Mouse (Mus musculus): Measurements from ENCODE around the gene Hmga2.
A peak's percentile ranks its signal among the peaks of the same experiment; 100 is the strongest.

The Hmga2 gene

GRCm38 (mm10) chr10:120472606-120473005, 3.7 kb downstream of the Hmga2 start:
- DNase-seq: no peak

DNA sequence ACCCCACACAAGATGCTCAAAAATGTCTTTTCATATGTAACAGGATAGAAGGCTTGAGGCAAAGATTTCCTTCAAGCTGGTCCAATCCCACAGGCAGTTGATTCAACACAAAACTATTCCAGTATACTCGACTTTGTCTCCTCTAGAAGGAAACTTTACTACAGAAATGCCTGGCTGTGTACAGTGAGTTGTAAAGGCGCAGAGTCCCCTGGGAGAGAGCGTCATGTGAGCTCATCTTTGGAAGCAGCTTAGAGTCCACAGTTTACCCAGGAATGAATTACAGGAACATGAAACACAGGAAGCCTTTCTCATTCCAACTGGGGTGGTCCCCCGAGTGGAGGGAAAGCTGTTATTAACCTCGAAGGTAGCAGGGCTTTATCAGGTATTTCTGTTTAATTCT, 11.1 kb downstream of the Hmga2 start:
- DNase-seq: no peak

DNA sequence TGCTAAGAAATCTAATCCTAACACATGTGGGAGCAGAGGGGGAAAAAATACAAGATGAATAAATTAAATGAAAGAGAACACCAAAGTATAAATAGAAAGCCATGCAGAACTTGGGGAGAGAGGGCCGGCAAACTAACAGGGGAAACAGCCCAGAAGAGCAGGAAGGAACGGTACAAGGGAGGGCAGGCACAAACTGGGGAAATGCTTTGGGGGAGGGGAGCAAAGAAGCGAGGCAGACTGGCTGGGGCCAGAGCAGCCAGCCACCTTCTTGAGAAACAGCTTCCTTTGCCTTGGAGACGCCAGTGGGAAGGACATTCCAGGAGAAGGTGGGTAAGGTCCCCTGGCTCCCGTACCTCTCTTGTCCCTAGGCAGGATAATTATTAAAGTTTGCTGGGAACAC, 14.5 kb downstream of the Hmga2 start:
- no peak for DNase-seq

- DNase-seq: no peak
Measured at GRCm38 (mm10) chr10:120461301-120461700, 15.0 kb downstream of the Hmga2 start.

GRCm38 (mm10) chr10:120458866-120459265, 17.4 kb downstream of the Hmga2 start:
- no peak for DNase-seq

GRCm38 (mm10) chr10:120449661-120450284, 26.5 kb downstream of the Hmga2 start:
- no peak for DNase-seq

- DNase-seq: no peak
Measured at GRCm38 (mm10) chr10:120446799-120447198, 29.5 kb downstream of the Hmga2 start.

- DNase-seq: no peak
Measured at GRCm38 (mm10) chr10:120446206-120446605, 30.1 kb downstream of the Hmga2 start.

DNA sequence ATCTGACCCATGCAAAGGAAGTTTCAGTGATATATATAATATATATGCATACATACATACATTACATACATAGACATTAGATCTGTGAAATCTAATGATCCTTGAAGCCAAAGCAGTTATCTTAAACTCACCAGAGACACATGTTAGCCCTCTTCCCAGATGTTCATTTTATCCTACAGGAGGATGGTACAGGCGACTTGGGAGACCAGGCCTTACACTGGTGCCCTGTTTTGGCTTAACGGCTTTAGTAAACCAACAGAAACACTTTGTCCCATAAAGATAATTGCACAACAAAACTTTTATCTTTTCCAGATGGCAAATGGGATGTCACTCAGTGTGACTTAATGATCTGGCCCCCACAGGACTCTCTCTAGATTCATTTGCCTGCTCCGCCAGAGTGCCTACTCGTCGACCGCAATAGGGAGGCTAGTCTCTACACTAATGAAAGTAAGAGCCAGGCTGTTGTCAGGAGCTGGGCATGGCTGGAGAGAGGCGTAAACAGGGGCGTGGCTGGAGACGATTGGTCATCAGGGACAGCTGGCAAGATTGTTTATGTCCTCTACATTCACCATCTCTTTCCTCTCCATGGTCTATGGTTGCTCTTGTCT, 31.7 kb downstream of the Hmga2 start:
- no peak for DNase-seq

DNA sequence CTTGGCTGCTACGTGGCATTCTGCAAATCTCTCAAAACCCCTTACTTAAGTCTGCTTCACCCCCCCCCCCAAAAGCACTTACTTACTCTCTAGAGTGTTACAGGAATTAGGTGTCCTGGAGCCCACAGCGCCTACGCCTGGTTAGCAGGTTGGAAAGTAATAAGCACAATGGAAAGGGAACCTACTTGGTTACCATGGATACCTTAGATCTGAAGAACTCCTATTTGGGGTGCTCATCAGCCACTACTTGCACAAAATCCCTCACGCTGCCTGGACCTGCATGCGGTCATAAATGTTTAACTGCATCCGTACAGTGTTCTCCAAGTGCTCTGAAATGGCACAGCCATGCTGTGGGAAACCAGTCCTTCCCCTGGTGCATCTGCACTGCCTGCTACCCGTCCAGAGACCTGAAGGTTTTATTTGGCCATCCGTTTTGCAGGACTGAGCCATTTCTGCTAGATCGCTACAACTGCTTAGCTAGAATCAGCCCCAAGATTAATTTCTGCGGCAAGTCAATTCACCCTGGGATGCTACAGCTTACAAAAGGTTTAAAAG, 32.4 kb downstream of the Hmga2 start:
- no peak for DNase-seq

DNA sequence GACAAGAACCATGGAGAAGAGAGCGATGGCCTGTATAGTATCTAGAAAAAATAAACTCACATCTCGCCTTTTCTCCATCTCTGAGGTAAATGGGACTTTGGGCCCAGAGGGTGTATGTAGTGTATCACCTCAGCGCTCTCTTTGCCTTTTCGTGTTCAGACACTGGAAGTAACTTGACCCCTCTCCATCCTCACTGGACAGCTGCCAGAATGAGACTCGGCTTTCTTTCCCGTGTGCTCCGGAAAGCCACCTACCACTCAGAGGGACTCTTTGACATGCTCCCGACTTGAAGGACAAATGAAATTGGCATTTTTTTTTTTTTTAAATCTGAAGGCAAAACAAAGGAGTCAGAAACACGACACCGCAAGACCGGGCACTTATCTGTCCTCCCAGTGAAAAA, 35.0 kb downstream of the Hmga2 start:
- DNase-seq: no peak

DNA sequence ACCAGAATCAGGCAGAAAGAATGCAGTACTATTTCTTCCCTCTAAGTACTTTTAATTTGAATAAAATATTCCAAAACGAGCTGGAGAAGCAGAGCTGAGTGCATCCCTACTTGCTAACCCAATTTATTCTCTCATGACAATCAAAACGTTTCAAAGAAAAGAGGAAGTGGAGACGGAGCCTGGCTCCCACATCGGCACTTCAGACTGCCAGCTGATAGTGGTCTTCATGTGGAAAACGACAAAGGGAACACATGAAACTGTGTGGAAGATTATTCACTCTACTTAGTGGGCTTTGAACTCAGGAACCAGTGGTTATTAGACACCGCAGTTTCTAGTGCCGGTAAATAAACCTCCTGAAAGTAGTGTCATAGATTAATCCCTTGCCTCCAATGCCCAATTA, 41.8 kb downstream of the Hmga2 start:
- no peak for DNase-seq

DNA sequence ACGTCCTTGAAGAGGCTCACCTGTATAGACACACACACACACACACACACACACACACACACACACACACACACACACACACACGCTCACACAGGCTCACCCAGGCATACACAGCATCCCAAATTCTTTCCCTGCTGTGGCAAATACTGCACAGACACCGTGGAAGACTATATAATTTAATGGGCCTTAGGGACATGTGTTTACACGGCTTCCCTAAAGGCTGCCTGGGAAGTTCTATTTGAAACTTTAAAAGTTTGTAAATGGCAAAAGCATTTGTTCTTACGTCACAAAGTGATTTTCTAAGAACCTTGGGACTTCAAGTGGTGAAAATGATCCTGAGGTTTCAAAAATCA, 42.8 kb downstream of the Hmga2 start:
- no peak for DNase-seq

DNA sequence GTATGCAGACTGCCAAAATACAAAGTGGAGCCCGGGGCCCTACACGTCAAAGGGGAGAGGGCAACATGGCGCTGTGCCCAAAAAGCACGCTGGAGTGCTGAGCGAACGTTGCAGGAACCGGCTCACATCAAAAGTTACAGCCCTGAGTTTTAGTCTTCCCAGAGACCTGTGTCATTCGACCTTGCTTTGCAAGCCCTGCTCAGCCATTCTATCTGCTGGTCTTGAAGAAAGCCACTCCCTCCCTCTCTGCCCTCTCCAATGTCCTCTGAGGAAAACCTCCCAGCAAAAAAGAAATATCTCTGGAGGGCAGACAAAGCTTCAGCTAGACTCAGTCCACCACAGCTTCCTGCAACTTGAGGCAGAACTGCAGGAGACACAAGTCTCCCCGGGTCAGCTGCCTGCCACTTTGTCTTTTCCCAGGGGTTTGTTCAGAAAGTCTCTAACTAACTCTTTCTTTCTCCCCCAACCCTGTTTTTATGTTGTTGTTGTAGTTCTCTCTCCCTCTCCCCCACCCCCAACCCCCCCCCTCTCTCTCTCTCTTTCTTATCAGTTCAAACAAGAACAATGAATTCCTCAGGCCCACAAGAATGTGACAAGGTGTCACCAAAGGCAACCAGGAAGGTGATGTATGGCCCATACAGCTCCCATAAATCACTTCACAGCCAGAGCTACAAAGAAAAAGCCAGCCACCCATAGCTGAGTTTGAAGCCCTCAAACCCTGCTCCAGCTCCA, 43.4 kb downstream of the Hmga2 start:
- no peak for DNase-seq

- no peak for DNase-seq
Measured at GRCm38 (mm10) chr10:120432081-120432480, 44.2 kb downstream of the Hmga2 start.

DNA sequence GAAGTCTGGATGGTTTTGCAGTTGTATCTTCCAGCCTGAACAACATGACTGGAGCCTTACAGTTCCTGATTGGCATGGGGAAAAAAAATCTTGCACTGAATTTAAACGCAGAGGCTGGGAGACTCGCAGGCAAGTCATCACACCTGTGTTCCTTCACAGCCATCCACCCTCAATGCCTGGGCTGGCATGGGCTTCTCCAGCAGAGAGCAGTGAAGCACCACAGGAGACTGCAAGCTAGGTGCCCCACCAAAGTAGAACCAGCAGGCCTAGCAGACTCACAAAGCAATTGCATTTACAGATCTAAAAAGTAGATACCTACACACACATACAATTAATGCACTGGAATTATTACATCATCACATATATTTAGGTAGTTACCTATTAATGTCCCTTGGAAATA, 44.8 kb downstream of the Hmga2 start:
- peak; percentile 8 for DNase-seq

GRCm38 (mm10) chr10:120430422-120430821, 45.8 kb downstream of the Hmga2 start:
- DNase-seq: no peak

DNA sequence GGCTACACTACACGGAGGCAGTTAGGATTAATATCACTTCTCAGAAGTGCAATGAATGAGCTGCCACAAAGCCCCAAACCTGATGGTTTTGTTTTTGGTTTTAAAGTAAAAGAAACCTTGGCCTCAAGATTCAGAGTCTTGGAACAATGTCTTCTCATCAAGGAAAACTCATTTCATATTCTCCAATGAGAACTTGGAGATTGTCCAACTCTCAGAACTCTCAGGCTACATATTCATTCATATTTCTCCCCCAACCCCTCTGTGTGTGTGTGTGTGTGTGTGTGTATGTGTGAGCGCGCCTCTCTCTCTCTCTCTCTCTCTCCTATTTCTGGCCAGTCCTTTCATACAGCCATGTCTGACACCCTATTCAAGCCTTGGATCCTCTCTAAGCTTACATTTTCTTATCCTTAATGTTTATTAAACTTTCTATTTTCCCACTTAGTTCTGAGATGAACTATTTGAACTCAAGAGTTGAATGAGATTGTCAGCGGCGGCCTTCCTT, 46.5 kb downstream of the Hmga2 start:
- DNase-seq: no peak

DNA sequence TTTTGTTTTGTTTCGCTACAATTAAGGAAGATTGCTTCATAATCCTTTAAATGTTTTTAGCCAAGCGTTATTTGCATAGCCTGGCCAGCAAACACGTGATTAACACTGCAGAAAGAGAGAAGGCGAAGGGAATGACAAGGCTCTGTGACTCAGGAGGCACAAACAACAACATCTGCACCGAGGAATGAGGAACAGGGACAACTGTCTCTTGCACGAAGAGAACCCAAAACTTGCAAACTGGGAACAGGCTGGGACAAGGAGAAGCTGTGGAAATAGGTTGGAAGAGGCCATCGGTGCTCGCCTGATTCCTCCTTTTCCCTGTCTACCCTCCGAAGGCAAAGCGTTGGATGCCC, 47.1 kb downstream of the Hmga2 start:
- no peak for DNase-seq

DNA sequence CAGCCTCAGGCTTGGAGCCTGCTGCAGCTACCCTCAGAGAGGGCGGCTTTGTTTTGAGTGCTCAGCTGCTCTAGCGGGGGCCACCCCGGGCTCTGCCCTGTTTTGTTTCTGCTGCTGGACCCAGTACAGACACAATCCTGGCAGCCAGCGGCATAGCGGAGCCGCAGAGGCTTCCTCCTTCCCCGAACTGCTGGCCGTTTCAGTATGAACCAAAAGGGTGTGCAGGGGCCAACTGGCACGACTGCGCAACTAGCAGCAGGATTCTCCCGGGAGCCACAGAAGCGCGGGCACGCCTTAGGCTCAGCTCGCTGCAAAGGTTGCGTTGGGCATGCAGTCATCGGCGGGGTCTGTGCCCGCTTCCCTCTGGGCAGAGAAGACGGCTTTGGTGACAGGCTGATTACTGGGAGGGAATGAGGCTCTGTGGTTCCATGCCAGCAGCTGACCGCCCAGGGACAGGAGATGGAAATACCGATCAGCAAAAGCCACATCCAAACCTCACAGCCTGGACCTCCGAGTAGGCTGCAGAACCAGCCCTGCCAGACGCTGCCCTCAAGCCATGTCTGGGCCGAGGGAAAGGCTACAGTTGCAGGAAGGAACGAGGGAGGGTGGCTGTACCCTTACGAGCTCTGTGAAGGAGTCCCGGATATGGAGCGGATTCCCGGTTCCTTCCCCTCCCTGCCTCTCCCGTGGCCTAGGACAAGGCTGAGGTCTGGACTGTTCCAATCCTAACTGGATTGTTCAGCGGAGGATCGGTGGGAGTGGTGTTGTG, 47.7 kb downstream of the Hmga2 start:
- DNase-seq: no peak

- no peak for DNase-seq
Measured at GRCm38 (mm10) chr10:120426086-120426610, 50.1 kb downstream of the Hmga2 start.

- no peak for DNase-seq
Measured at GRCm38 (mm10) chr10:120424015-120424414, 52.3 kb downstream of the Hmga2 start.

GRCm38 (mm10) chr10:120423256-120423655, 53.0 kb downstream of the Hmga2 start:
- DNase-seq: no peak

All from kidney, adult 9 months (tissue).